ENCODE assay signal across 15 mouse cellular contexts in the genomic region with DNA sequence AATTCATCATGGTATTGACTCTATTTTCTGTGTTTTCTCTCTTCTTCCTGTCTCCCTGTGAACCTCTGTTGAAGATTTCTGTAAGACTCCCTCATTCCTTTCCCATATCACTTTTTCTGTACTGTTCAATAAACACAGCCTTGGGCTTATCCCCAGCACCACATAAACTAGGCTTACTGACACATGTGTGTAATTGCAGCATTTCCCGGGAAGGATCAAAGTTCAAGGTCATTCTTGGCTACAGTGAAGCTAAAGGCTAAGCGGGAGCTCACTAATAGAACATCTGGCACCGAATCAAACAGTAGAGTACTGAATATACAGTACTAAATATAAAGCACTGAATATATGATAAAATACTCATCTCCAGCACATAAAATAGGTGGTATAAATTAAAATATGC.
"Had no signal": no experiment of that assay in that cellular context is flagged by ENCODE, and none has a peak within 500 bp of the region (broad histone marks: within the 10 kb centered on the region; RNA-seq: fewer than 3 reads in every experiment).

No protein-coding gene starts in this region.

- H3K4me1 ChIP-seq: kidney, embryonic 15.5 days; limb, embryonic 13.5 days; midbrain, embryonic 12.5 days; neural tube, embryonic 13.5 days had no signal

- H3K4me3 ChIP-seq: kidney, embryonic 15.5 days; limb, embryonic 13.5 days; liver, embryonic 13.5 days; midbrain, embryonic 12.5 days; neural tube, embryonic 13.5 days had no signal

- ATAC-seq: midbrain, embryonic 16.5 days had no signal

- H3K9ac ChIP-seq: kidney, embryonic 15.5 days; limb, embryonic 13.5 days; liver, embryonic 13.5 days; midbrain, embryonic 12.5 days; neural tube, embryonic 13.5 days had no signal

- DNase-seq: kidney, adult 11 months; kidney, postnatal 25 days; layer of hippocampus, adult 9-11 months; layer of hippocampus, postnatal 36 days; left cerebral cortex, postnatal 4 days; liver, embryonic 13.5 days; retina, postnatal 1 day; right cerebral cortex, postnatal 4 days; spleen, adult 18-20 months; thymus, postnatal 36 days had no signal

- H3K27ac ChIP-seq: kidney, embryonic 15.5 days; limb, embryonic 13.5 days; liver, embryonic 13.5 days; midbrain, embryonic 12.5 days; neural tube, embryonic 13.5 days had no signal

- H3K27me3 ChIP-seq: kidney, embryonic 15.5 days; limb, embryonic 13.5 days; liver, embryonic 13.5 days; midbrain, embryonic 12.5 days; neural tube, embryonic 13.5 days had no signal

- H3K36me3 ChIP-seq: kidney, embryonic 15.5 days; limb, embryonic 13.5 days; liver, embryonic 13.5 days; midbrain, embryonic 12.5 days; neural tube, embryonic 13.5 days had no signal

- H3K4me2 ChIP-seq: kidney, embryonic 15.5 days; limb, embryonic 13.5 days; liver, embryonic 13.5 days; midbrain, embryonic 12.5 days; neural tube, embryonic 13.5 days had no signal

- H3K9me3 ChIP-seq: kidney, embryonic 15.5 days; limb, embryonic 13.5 days; liver, embryonic 13.5 days; midbrain, embryonic 12.5 days; neural tube, embryonic 13.5 days had no signal
